Mouse (Mus musculus) kidney, postnatal 25 days (tissue): ENCODE measurements at regions not wholly inside any gene's neighbourhood (a gene's known extent, or its start where the extent isn't known, plus 50 kb on each side); places are given as distances from the start of the nearest gene placed in this dataset.

Experiments
- DNase-seq, 2 experiments: peaks; one replicate each; pipeline ENCODE4 v3.0.0; 2021; ENCODE audit warnings: mixed read lengths in 2 of 2

DNA sequence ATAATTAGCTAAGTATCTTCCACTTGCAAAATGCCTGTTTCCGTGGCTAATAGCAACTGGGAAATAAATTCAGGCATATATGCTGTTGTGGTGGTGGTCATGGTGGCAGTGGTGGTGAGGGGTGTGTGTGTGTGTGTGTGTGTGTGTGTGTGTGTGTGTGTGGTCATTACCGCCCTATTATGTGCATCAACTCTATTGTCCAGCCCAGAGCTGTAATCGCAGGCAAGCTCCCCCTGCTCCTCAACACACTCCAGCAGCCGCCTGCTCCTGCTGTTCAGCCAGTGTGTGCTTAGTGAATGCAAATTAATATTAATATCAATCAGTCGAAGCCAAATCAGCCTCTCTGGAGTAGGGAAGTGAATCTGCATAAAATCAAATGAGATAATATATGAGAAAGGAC, 152.9 kb upstream of the Zic3 start:
- DNase-seq: no peak

DNA sequence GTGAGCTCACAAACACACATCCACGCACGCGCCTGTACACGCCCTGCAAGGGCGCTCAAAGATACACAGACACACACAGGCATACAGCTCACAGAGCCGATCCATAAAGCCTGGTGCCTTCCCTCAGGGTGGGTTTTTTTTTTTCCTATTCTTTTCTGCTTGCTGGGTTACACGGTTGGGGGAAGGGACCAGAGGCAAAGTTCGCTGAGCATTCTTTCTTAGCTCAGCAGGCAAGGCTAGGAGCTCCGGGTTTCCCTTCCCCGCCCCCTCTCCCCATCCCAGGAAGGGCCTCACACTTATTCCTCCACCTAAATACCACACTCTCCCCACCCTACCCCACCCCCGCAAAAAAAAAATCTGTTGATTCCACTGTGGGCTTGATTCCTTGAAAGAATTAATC, 105.8 kb upstream of the Zic3 start:
- DNase-seq: no peak

DNA sequence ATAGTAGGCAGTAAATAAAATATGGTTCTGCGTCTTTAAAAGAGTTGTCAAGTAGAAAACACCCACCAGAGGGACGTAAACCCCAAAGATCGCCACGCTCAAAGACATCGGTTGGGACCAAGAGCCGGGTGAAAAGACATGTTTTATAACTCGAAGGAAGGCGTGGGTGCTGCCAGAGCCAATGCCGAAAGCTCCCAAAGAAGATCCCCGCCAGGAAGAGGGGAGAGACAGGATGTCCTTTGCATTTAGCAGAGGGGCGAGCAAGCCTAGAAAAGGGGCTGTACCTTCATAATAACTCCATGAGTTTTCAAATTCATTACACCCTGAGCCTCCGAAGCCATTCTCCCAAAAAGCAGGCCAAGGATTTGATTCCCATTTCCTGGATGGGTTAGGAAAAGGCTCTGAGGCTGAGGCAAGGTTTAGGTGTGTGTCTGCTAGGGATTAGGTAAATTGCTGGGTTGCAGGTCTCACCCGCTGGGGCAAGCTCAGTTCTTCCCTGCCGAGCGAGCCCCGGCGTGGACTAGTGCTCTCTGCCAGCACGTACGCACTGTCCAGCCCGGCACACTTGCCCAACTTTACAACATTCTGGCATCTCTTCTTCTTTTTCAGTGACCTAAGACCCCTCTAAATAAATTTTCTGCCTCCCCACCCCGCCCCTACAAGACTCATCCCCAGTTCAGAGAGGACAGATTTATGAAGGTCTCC, 104.9 kb upstream of the Zic3 start:
- DNase-seq: no peak

DNA sequence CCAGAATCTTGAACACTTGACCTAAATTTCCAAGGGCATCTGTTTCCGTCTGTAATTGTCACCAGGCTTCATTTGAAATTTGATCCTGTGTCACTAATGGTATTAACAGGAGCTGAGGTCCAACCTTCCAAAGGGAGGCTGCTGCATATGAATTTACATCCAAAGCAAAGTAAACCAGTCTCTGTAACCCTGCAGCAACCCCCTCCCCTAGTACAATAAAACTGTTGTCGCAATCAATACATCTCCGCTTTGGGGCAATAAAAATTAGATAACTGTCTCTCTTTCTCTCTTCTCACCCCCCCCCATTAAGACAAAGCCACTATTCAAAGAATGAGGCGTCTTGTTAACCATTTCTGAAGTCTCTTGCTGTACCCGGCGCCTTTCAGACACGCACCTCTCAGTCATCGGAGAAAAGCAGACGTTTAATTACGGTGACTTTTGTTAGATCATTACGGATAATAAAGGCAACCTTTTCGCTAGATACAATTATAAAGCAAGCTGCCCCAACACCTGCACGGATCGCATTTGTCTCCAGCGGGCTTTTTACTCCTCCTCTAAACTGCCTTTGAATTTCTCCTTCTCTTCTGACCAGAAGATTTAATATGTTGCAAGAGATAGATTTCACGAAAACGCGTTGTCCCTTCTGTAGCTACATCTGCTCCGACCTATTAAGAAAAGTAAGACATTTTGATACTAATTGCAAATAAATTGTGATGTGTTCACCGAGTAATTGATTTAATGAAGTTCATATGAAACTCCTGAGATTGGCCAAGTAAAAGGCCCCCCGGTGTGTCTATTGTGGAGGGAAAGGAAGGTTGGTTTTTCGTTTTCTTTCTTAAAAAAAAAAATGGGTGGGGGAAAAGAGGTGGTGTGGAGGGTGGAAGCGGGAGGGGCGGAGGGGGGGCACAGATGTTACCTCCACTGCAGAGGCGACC, 104.1 kb upstream of the Zic3 start:
- no peak for DNase-seq

DNA sequence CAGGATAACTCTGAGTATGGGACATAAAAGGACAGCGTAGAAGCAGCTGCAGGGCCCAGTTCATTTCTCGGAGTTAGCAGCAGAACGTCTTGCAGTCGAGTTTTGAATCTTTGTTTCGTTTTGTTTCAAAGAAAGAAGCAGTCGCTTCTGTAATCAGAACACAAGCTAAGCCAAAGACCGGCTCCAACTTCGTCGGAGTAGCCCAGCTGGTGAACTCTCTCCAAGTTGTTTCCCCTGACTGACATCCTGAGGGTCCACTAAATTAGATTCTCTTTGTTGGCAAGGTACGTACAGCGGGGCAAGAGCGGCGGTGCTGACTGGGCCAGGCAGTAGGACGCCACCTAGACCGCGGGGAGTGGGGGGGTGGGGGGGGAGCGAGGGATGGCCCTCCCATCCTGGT, 102.6 kb upstream of the Zic3 start:
- DNase-seq: no peak

DNA sequence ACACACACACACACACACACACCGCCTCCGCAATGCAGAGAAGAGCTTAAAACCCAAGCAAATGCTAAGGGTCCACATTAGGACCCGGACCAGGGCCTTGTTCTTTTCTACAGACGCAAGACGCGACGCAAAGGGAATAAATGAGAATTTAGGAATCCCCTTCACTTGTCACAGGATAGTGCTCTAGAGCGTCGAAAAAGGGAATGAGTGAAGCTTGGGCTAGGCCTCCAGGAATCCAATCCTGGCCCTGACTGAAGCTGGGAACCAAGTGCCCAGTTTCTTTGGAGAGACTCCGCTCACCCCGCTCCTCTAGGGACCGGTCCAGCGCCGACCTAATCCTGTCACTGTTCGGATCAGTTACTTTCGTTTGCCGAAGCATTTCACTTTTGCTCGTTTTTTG, 102.1 kb upstream of the Zic3 start:
- no peak for DNase-seq

DNA sequence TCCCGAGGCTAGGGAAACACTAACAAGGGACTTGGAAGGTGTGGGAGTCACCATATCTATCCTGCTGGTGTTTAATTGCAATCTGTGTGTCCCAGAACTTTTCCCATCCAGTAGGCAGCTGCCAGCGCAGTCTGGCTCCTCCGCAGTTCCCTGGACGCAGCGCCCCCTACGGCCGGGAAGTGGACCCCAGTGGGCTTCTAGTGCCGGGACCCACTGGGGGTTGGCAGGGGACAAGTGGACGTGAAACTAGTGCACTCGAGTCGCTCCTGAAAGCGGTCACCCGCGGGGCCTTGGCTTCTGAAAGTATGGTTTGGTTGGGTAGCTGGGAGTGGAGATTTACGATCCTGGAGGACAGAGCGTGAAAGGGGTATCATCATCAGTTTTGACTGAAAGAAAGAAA, 101.2 kb upstream of the Zic3 start:
- peak in 1 of 2 experiments; percentile 32 for DNase-seq

DNA sequence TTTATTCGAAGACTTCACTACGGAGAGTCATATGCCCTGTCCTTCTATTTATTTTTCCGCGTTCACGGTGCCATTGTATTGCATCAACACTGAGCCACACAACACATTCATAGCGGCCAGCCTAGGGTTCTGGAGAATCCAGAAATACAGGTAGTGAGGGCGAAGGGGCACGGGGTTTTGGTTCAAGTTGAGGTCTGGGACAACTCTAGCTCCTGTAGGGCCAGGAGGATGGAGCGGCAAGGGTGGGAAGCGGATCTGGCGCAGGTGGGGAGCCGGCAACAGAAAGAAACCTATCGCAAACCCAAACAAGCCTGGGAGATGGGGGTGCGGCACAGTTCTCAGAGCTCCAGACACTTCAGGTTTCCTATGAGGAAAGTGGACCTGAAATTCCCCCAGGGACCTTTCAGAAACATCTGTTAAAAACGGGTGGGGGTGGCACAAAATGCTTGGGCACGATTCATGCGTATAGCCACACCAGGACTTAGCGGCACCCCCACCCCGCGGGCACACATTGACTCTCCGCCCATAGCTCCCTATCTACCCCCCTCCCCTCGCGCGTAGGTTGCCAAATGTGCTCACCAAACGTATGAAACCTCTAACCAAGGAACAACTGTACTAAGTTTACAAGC, 100.6 kb upstream of the Zic3 start:
- no peak for DNase-seq

DNA sequence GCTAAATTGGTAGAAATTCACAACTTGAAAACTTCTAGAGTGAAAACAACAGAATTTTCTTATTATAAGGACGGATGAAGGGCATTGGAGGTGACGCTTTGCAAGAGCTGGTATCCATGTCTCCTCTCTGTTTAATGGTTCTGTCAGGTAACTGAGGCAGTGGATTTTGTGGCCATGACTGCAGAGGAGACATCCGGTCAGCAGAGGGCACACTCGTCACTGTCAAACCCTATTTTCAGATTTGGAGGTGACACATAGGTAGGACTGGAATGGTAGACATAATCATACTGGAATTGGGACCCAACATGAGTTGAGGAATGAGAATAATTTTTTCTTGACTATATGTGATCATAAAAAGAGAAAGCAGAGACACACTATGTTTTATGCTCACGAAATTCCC, 98.7 kb upstream of the Zic3 start:
- no peak for DNase-seq

DNA sequence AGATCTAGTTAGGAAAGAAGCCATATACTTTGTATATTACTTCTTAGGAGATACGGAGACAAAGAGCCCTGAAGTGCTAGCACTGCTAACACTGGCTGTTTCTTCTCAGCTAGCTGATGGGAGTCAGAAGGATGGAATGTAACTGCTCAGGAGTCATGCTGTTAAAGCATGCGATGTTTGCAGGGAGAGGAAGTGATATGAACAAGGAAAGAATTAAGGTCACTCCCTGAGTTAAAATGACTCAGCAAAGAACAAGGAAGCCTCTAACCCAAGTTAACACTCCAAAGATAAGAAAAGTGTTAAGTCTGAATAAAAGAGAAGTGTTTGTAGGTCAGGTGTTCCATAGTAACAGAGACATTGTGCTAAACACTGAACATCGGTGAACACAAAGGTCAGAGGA, 86.9 kb upstream of the Zic3 start:
- no peak for DNase-seq

DNA sequence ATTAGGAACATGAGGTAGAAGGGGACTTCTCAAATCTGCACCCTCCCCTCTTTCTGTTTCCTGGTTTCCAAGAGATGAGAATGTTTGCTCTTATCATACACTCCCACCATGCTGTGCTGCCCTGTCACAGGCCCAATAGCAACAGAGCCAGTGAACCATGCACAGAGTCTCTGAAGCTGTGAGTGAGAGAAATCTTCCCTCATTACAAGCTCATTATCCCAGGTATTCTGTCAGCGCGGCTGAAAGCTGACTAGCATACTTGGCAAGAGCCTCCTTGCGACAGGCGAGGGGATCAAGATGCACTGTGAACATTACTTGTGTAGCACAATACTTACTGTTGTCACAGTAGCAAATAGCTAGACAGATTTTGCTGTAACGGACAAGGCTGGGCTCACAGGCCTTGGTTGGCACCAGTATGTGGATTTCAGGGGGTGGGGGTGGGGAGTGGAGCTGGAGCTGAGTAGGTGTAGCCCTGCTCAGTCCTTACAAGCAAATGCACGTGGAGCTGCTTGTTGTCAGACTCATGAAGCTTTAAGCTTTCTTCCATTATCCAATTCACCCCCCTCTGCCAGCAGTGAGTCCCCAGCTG, 84.2 kb upstream of the Zic3 start:
- no peak for DNase-seq

DNA sequence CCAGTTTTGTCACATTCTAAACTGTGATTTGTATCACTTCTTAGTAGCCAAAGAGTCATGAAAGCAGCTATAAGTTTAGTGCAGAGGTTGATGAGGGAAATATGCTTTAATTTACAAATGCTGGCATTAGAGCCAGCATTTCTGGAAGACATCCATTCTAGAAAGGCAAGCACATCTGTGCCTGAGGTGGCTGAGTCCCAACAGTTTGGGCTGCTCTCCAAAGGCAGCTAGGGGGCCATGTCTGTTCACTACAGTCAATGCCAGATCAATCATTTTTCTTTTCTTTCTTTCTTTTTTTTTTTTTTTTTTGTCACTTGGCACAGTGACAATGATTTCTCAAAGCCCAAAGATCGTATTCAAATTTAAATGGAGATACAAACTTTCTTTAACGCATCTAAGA, 71.6 kb upstream of the Zic3 start:
- DNase-seq: no peak

DNA sequence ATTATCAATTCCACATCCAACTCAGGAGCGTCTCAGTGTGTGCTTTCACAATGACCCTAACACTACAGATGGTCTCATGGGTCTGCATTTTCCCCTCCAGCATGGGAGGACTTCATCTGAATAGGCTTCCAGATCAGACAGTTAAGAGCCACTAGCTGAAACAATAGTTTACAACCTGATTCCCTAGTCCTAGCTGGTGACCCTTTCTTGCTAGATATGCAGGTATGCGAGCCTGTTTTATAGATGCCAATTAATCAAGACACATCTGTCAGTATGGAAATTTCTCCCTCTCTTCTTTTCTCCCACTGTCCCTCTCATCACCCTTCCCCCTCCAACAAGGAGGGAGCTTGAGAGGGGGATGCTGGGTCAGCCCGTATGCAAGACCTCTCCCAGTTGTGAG, 71.2 kb upstream of the Zic3 start:
- no peak for DNase-seq

DNA sequence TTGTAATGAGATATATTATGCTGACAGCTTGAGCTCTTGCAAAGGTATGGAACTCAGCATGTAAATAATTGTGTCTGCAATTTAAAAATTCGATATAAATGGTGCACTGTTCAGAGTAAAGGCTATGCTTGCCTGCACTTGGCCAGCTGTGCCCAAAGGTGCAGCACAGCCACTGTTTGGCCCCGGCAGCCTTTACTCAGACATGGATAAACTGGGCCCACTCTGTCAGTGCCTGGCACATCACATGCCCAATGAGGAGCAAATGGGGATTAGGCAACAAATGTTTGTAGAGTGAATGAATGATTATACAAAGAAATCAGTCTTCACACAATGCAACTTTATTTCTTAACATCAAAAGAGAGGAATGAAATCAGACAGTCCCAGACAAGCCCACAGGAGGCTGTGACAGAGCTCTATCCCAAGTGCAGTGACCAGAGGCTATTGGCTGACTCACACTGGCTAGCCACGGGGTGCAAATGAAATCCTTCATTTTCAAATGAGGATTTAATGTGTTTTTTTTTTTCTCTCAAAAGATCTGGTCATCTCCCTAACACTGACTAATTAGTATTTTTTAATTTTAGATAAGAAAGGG, 67.8 kb upstream of the Zic3 start:
- no peak for DNase-seq
